Mouse (Mus musculus): ENCODE measurements at regions not wholly inside any gene's neighbourhood (a gene's known extent, or its start where the extent isn't known, plus 50 kb on each side); places are given as distances from the start of the nearest gene placed in this dataset.

- no peak for DNase-seq
These were observed 201.3 kb upstream of the Sall1 start for GRCm38 (mm10) chr8:89245131-89245751.

- DNase-seq = no peak
These were observed 197.7 kb upstream of the Sall1 start for GRCm38 (mm10) chr8:89241686-89242085.

GRCm38 (mm10) chr8:89239626-89240025 lies 195.7 kb upstream of the Sall1 start:
- DNase-seq = no peak

GRCm38 (mm10) chr8:89234041-89234440 lies 190.1 kb upstream of the Sall1 start:
- DNase-seq = no peak

GRCm38 (mm10) chr8:89232318-89232717 lies 188.4 kb upstream of the Sall1 start:
- DNase-seq = no peak

- DNase-seq = no peak
These were observed 185.2 kb upstream of the Sall1 start for GRCm38 (mm10) chr8:89229144-89229543.

GRCm38 (mm10) chr8:89220870-89221269 lies 176.9 kb upstream of the Sall1 start:
- DNase-seq = no peak

- no peak for DNase-seq
These were observed 176.4 kb upstream of the Sall1 start for GRCm38 (mm10) chr8:89220381-89220780.

GRCm38 (mm10) chr8:89219156-89219555 lies 175.2 kb upstream of the Sall1 start:
- no peak for DNase-seq

- DNase-seq = no peak
These were observed 173.7 kb upstream of the Sall1 start for GRCm38 (mm10) chr8:89217689-89218088.

- DNase-seq = no peak
These were observed 168.0 kb upstream of the Sall1 start for GRCm38 (mm10) chr8:89211931-89212330.

- no peak for DNase-seq
These were observed 166.7 kb upstream of the Sall1 start for GRCm38 (mm10) chr8:89210684-89211083.

GRCm38 (mm10) chr8:89207891-89208290 lies 163.9 kb upstream of the Sall1 start:
- DNase-seq = no peak

GRCm38 (mm10) chr8:89202484-89203096 lies 158.6 kb upstream of the Sall1 start:
- no peak for DNase-seq

GRCm38 (mm10) chr8:89200301-89200700 lies 156.3 kb upstream of the Sall1 start:
- no peak for DNase-seq

GRCm38 (mm10) chr8:89185314-89185713 lies 141.4 kb upstream of the Sall1 start:
- no peak for DNase-seq

GRCm38 (mm10) chr8:89175631-89176030 lies 131.7 kb upstream of the Sall1 start:
- DNase-seq = no peak

GRCm38 (mm10) chr8:89171561-89171960 lies 127.6 kb upstream of the Sall1 start:
- no peak for DNase-seq

- DNase-seq = no peak
These were observed 125.5 kb upstream of the Sall1 start for GRCm38 (mm10) chr8:89169484-89169883.

- no peak for DNase-seq
These were observed 123.1 kb upstream of the Sall1 start for GRCm38 (mm10) chr8:89167026-89167425.

- no peak for DNase-seq
These were observed 112.9 kb upstream of the Sall1 start for GRCm38 (mm10) chr8:89156909-89157308.

GRCm38 (mm10) chr8:89153605-89154004 lies 109.6 kb upstream of the Sall1 start:
- DNase-seq = no peak

- no peak for DNase-seq
These were observed 109.1 kb upstream of the Sall1 start for GRCm38 (mm10) chr8:89152867-89153595.

- no peak for DNase-seq
These were observed 108.4 kb upstream of the Sall1 start for GRCm38 (mm10) chr8:89152331-89152730.

Data from thymus, postnatal 14 days (tissue).